Mouse (Mus musculus) adipocyte (in vitro differentiated cells): ENCODE results near the gene Zrsr1.

Source experiments
- DNase-seq: peaks from one replicate; pipeline ENCODE4 v3.0.0-alpha.2; 2016; ENCODE audit warnings: low spot score

Zrsr1 gene

GRCm38 (mm10) chr11:22971835-22972709, at the start of gene Zrsr1:
TSS of gene Zrsr1 (plus strand) at chr11:22972005.
- DNase-seq, result peak; percentile 73

GRCm38 (mm10) chr11:22922546-22922945, 49.3 kb upstream of the Zrsr1 start:
- no peak for DNase-seq

GRCm38 (mm10) chr11:22923606-22924005, 48.2 kb upstream of the Zrsr1 start:
- DNase-seq, result no peak

- DNase-seq, result no peak
Measured at GRCm38 (mm10) chr11:22928586-22929169, 43.1 kb upstream of the Zrsr1 start.

GRCm38 (mm10) chr11:22930129-22930528, 41.7 kb upstream of the Zrsr1 start:
- no peak for DNase-seq

GRCm38 (mm10) chr11:22931320-22931905, 40.4 kb upstream of the Zrsr1 start:
- DNase-seq, result no peak

GRCm38 (mm10) chr11:22932167-22932566, 39.6 kb upstream of the Zrsr1 start:
- no peak for DNase-seq

GRCm38 (mm10) chr11:22936446-22937125, 35.2 kb upstream of the Zrsr1 start:
- no peak for DNase-seq

GRCm38 (mm10) chr11:22937716-22938316, 34.0 kb upstream of the Zrsr1 start:
- no peak for DNase-seq

GRCm38 (mm10) chr11:22938983-22939382, 32.8 kb upstream of the Zrsr1 start:
- no peak for DNase-seq

GRCm38 (mm10) chr11:22949101-22949500, 22.7 kb upstream of the Zrsr1 start:
- no peak for DNase-seq

- DNase-seq, result no peak
Measured at GRCm38 (mm10) chr11:22950131-22950530, 21.7 kb upstream of the Zrsr1 start.

- no peak for DNase-seq
Measured at GRCm38 (mm10) chr11:22952668-22953067, 19.1 kb upstream of the Zrsr1 start.

GRCm38 (mm10) chr11:22956346-22956745, 15.5 kb upstream of the Zrsr1 start:
- DNase-seq, result no peak

GRCm38 (mm10) chr11:22956830-22957229, 15.0 kb upstream of the Zrsr1 start:
- peak; percentile 67 for DNase-seq

GRCm38 (mm10) chr11:22957791-22958374, 13.9 kb upstream of the Zrsr1 start:
- DNase-seq, result no peak

- no peak for DNase-seq
Measured at GRCm38 (mm10) chr11:22962101-22962500, 9.7 kb upstream of the Zrsr1 start.

- DNase-seq, result no peak
Measured at GRCm38 (mm10) chr11:22964401-22964800, 7.4 kb upstream of the Zrsr1 start.

- no peak for DNase-seq
Measured at GRCm38 (mm10) chr11:22965503-22965902, 6.3 kb upstream of the Zrsr1 start.

- peak; percentile 67 for DNase-seq
Measured at GRCm38 (mm10) chr11:22969486-22969885, 2.3 kb upstream of the Zrsr1 start.

- DNase-seq, result no peak
Measured at GRCm38 (mm10) chr11:22970546-22970945, 1.3 kb upstream of the Zrsr1 start.
